Mouse (Mus musculus) stomach, postnatal 0 days (tissue): ENCODE results near the gene Itpk1.

Source experiments
- CTCF ChIP-seq: IDR thresholded peaks from 2 replicates; pipeline ENCODE4 v1.5.1; 2016; ENCODE audit warnings: antibody characterized with exemption, low read depth, mild to moderate bottlenecking, moderate library complexity
- EP300 ChIP-seq: optimal IDR thresholded peaks from 2 replicates; pipeline ENCODE3; 2016; ENCODE audit warnings: antibody characterized with exemption

- TF ChIP-seq CTCF (no peak), EP300 (no peak)
These were observed 118.3 kb downstream of the Itpk1 start for GRCm38 (mm10) chr12:102586286-102586881.
